Mouse (Mus musculus): Measurements from ENCODE around the gene Lpar3. TPM values are rescaled to one million over a fixed set of nuclear protein-coding genes. Genes with fewer than 3 reads are reported as not detected.

The Lpar3 gene
- polyA plus RNA-seq, 1 experiment from 2014 or later = 0.06 TPM

DNA sequence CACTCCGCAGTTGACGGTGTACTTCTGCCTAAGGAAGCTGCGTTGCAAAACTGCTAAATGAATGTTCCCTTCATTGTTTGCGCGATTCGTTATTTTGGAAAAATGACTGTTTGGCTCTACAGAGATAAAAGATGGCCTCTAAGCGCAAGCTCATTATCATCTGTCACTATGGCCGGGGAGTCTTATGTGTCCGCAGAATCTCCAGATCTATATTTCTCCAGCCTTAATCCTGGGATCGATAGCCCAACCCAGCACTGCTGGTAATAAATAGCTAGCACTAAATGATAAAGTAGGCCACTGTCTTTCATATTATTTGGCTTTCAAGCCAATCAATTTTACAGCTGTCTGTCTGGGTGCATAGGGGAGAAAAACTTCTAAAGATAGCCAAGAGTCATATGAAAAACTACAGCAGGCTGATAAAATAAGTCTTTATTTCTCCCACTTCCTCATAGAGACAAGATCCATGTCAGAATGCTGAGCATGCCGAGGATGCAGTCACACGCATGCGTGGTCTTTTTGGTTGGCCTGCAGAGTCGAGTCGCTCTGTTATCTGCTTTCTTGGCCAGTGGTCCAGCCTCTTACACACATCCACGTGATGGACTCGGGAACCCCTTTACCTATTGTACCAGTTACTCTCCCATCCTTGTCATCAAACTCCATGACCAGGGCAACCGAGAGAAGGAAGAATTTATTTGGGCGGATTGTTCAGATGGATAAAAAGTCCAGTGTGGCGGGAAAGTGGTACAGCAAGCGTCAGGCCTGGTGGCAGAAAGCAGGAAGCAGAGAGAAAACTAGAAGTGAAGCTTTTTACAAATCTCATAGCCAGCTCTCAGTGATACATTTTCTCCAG is 84.0 kb downstream of the Lpar3 start:
- Histone ChIP-seq H3K9me3 (replicated peaks; ENCODE audit: control insufficient read depth, low read length) (no peaks in the 10 kb centered on the region), H3K27ac (ENCODE audit: low read length) (no peak overlapping the region), H3K4me1 (ENCODE audit: control insufficient read depth, low read depth, low read length) (no peaks in the 10 kb centered on the region), H3K27me3 (ENCODE audit: control insufficient read depth, insufficient read depth, low read depth, low read length) (no peaks in the 10 kb centered on the region), H3K4me3 (ENCODE audit: low read depth, low read length) (no peak overlapping the region), H3K36me3 (ENCODE audit: control insufficient read depth, insufficient read depth) (no peaks in the 10 kb centered on the region), H3K9ac (ENCODE audit: low read depth, low read length) (no peak overlapping the region), H3K4me2 (ENCODE audit: low read depth, low read length) (no peak overlapping the region)
- no peak for ATAC-seq (ENCODE audit: low read depth)
- WGBS (ENCODE audit: insufficient replicate concordance) = 64% methylated on average over 21 of the region's 21 CpGs

DNA sequence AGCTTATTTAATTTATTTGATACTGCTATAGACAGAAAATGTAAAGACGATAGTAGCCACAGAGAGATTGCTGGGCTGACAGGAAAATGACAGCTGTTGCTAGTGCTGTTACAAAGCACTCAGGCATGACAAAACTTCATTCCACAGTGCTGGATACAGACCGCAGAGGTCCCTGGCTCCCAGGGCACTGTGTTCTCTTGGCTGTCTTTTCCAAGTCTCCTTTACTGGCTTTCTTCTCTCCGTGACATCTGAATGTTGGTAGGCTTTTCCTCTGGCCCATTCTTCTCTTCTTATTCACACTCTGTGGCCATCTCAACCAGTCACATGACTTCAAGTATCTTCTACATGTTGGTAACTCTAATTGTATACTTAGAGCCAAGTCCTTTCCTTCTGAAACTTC is 86.6 kb downstream of the Lpar3 start:
- no peak for ATAC-seq (ENCODE audit: low read depth)
- H3K9me3 ChIP-seq (replicated peaks; ENCODE audit: control insufficient read depth, low read length) = no peaks in the 10 kb centered on the region
- WGBS (ENCODE audit: insufficient replicate concordance) = 65% methylated on average over 3 of the region's 3 CpGs
- no peak overlapping the region for H3K27ac ChIP-seq (ENCODE audit: low read length)
- H3K4me1 ChIP-seq (ENCODE audit: control insufficient read depth, low read depth, low read length) = no peaks in the 10 kb centered on the region
- H3K4me3 ChIP-seq (ENCODE audit: low read depth, low read length) = no peak overlapping the region
- no peak overlapping the region for H3K4me2 ChIP-seq (ENCODE audit: low read depth, low read length)
- no peak overlapping the region for H3K9ac ChIP-seq (ENCODE audit: low read depth, low read length)
- H3K27me3 ChIP-seq (ENCODE audit: control insufficient read depth, insufficient read depth, low read depth, low read length) = no peaks in the 10 kb centered on the region
- H3K36me3 ChIP-seq (ENCODE audit: control insufficient read depth, insufficient read depth) = no peaks in the 10 kb centered on the region

DNA sequence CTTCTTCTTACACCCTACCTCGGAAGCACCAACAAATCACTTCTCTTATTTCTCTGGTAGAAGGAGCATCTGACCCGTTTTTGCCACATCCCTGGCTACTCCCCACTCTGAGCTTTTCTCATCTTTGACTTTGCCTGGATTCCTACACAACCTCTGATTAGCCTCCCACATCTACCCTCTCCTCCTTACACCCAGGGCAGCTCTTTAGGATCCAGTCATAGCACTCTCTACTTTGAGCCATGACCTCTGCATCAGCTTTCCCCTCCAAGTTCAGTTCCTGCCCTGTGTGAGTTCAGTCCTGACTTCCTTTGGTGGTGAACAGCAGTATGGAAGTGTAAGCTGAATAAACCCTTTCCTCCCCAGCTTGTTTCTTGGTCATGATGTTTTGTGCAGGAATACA is 87.1 kb downstream of the Lpar3 start:
- no peak overlapping the region for H3K9ac ChIP-seq (ENCODE audit: low read depth, low read length)
- no peaks in the 10 kb centered on the region for H3K27me3 ChIP-seq (ENCODE audit: control insufficient read depth, insufficient read depth, low read depth, low read length)
- H3K9me3 ChIP-seq (replicated peaks; ENCODE audit: control insufficient read depth, low read length) = no peaks in the 10 kb centered on the region
- H3K36me3 ChIP-seq (ENCODE audit: control insufficient read depth, insufficient read depth) = no peaks in the 10 kb centered on the region
- H3K4me2 ChIP-seq (ENCODE audit: low read depth, low read length) = no peak overlapping the region
- H3K4me3 ChIP-seq (ENCODE audit: low read depth, low read length) = no peak overlapping the region
- 34% methylated on average over 2 of the region's 2 CpGs for WGBS (ENCODE audit: insufficient replicate concordance)
- no peak for ATAC-seq (ENCODE audit: low read depth)
- H3K27ac ChIP-seq (ENCODE audit: low read length) = no peak overlapping the region
- no peaks in the 10 kb centered on the region for H3K4me1 ChIP-seq (ENCODE audit: control insufficient read depth, low read depth, low read length)

DNA sequence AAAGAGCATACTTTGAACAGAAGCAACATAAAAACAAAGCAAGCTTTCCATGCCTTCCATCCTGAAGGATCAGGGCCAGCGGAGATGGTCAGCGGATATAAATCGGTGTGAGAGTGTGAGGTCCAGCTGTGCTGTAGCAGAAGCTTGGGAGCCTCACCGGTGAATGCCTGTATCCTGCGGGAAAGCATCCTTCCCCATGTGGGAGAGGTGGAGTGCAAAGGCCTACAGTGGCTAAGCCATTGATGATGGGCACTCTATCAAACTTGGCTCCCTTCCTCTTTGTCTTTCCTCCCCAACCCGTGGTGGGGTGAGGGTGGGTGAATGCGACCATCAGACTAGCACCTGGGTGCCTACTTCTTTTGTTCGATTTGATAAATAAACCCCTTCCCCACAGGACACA is 88.8 kb downstream of the Lpar3 start:
- no peaks in the 10 kb centered on the region for H3K4me1 ChIP-seq (ENCODE audit: control insufficient read depth, low read depth, low read length)
- no peak overlapping the region for H3K4me3 ChIP-seq (ENCODE audit: low read depth, low read length)
- H3K9me3 ChIP-seq (replicated peaks; ENCODE audit: control insufficient read depth, low read length) = no peaks in the 10 kb centered on the region
- 69% methylated on average over 8 of the region's 8 CpGs for WGBS (ENCODE audit: insufficient replicate concordance)
- H3K27ac ChIP-seq (ENCODE audit: low read length) = no peak overlapping the region
- H3K9ac ChIP-seq (ENCODE audit: low read depth, low read length) = no peak overlapping the region
- no peak overlapping the region for H3K4me2 ChIP-seq (ENCODE audit: low read depth, low read length)
- ATAC-seq (ENCODE audit: low read depth) = no peak
- no peaks in the 10 kb centered on the region for H3K27me3 ChIP-seq (ENCODE audit: control insufficient read depth, insufficient read depth, low read depth, low read length)
- H3K36me3 ChIP-seq (ENCODE audit: control insufficient read depth, insufficient read depth) = no peaks in the 10 kb centered on the region

DNA sequence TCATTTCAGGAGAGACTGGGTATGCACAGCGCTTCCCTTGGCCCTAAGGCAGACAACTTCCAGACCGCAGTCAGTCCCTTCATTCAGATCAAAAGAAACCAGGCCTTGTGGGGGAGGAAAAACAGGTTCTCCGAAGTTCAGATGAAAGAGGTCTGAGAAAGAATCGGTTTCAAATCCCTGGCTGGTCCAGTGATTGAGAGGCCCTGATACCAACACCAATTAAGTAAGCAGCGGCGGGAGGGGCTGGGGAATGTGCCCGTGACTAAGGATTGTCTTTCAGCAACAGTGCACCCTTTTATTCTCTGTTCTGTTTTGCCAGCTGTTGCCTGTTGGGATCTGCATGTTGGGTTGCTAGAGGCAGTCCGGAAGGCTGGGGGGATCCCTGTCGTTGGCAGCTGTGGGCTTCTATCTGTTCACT is 90.4 kb downstream of the Lpar3 start:
- no peak for ATAC-seq (ENCODE audit: low read depth)
- Histone ChIP-seq H3K4me2 (ENCODE audit: low read depth, low read length) (no peak overlapping the region), H3K27me3 (ENCODE audit: control insufficient read depth, insufficient read depth, low read depth, low read length) (no peaks in the 10 kb centered on the region), H3K36me3 (ENCODE audit: control insufficient read depth, insufficient read depth) (no peaks in the 10 kb centered on the region), H3K4me1 (ENCODE audit: control insufficient read depth, low read depth, low read length) (no peaks in the 10 kb centered on the region), H3K9me3 (replicated peaks; ENCODE audit: control insufficient read depth, low read length) (no peaks in the 10 kb centered on the region), H3K4me3 (ENCODE audit: low read depth, low read length) (no peak overlapping the region), H3K9ac (ENCODE audit: low read depth, low read length) (no peak overlapping the region), H3K27ac (ENCODE audit: low read length) (no peak overlapping the region)
- 33% methylated on average over 9 of the region's 9 CpGs for WGBS (ENCODE audit: insufficient replicate concordance)

DNA sequence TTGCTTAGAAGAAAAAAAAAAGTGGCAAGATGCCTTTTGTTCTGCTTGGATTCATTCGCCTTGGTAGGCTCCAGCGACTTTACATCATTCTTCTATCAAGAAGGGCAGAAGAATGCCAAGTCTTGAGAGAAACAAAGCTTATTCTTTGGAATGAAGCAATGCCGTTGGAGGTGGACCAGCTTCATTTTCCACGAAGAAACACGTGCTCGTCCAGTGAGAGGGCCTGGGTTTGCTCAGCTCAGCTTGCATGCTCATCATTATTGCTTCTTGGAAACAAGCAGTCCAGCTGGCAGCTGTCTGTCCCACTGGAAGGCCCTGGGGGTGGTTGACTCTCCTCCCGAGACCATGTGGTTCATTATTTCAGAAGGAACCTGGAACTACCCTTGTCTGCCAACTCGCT is 94.7 kb downstream of the Lpar3 start:
- no peaks in the 10 kb centered on the region for H3K36me3 ChIP-seq (ENCODE audit: control insufficient read depth, insufficient read depth)
- no peak overlapping the region for H3K4me2 ChIP-seq (ENCODE audit: low read depth, low read length)
- ATAC-seq (ENCODE audit: low read depth) = no peak
- WGBS (ENCODE audit: insufficient replicate concordance) = 63% methylated on average over 8 of the region's 8 CpGs
- H3K4me3 ChIP-seq (ENCODE audit: low read depth, low read length) = no peak overlapping the region
- no peaks in the 10 kb centered on the region for H3K9me3 ChIP-seq (replicated peaks; ENCODE audit: control insufficient read depth, low read length)
- no peaks in the 10 kb centered on the region for H3K27me3 ChIP-seq (ENCODE audit: control insufficient read depth, insufficient read depth, low read depth, low read length)
- H3K27ac ChIP-seq (ENCODE audit: low read length) = no peak overlapping the region
- H3K9ac ChIP-seq (ENCODE audit: low read depth, low read length) = no peak overlapping the region
- no peaks in the 10 kb centered on the region for H3K4me1 ChIP-seq (ENCODE audit: control insufficient read depth, low read depth, low read length)

DNA sequence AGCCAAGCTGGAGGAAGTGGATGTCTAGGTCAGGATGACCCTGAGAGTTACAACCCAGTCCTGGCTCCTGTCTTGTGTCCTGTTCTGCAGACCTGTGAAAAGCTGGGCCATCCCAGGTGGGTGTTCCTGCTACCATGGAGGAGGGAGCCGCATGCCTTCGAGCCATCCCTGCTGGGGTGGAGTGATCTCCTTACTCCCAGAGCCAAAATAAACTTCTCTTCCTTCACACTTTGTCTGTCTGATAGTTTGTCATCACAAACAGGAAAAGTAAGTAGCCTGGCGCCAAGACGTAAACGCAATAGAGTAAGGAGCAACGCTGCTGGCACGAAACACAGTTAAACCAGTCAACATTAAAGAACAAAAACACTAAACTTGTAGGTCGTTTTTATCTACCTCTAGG is 95.5 kb downstream of the Lpar3 start:
- Histone ChIP-seq H3K4me2 (ENCODE audit: low read depth, low read length) (no peak overlapping the region), H3K9ac (ENCODE audit: low read depth, low read length) (no peak overlapping the region), H3K9me3 (replicated peaks; ENCODE audit: control insufficient read depth, low read length) (no peaks in the 10 kb centered on the region), H3K27ac (ENCODE audit: low read length) (no peak overlapping the region), H3K4me3 (ENCODE audit: low read depth, low read length) (no peak overlapping the region), H3K36me3 (ENCODE audit: control insufficient read depth, insufficient read depth) (no peaks in the 10 kb centered on the region), H3K4me1 (ENCODE audit: control insufficient read depth, low read depth, low read length) (no peaks in the 10 kb centered on the region), H3K27me3 (ENCODE audit: control insufficient read depth, insufficient read depth, low read depth, low read length) (no peaks in the 10 kb centered on the region)
- ATAC-seq (ENCODE audit: low read depth) = no peak
- WGBS (ENCODE audit: insufficient replicate concordance) = 74% methylated on average over 8 of the region's 8 CpGs

DNA sequence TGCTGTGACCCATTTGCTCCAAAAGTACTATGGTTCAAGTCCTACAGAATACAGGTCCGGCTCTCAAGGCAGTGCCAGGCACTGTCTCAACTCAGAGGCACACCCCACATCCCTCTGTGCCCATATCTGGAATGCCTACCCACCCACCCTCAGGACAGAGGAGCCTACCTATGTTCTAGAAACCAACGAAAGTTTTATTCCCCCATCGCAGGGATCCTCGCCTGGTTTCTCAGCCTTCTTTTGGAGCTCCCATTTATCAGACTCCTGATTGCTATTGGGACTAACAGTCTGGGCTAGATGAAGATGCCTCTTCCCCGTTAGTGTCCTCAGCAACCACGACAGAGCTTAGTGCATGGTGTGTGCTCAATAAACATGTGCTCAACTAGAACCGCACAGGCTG is 96.6 kb downstream of the Lpar3 start:
- Histone ChIP-seq H3K27ac (ENCODE audit: low read length) (no peak overlapping the region), H3K4me2 (ENCODE audit: low read depth, low read length) (no peak overlapping the region), H3K36me3 (ENCODE audit: control insufficient read depth, insufficient read depth) (no peaks in the 10 kb centered on the region), H3K4me1 (ENCODE audit: control insufficient read depth, low read depth, low read length) (no peaks in the 10 kb centered on the region), H3K9ac (ENCODE audit: low read depth, low read length) (no peak overlapping the region), H3K27me3 (ENCODE audit: control insufficient read depth, insufficient read depth, low read depth, low read length) (no peaks in the 10 kb centered on the region), H3K9me3 (replicated peaks; ENCODE audit: control insufficient read depth, low read length) (no peaks in the 10 kb centered on the region), H3K4me3 (ENCODE audit: low read depth, low read length) (no peak overlapping the region)
- no peak for ATAC-seq (ENCODE audit: low read depth)
- 68% methylated on average over 7 of the region's 7 CpGs for WGBS (ENCODE audit: insufficient replicate concordance)

DNA sequence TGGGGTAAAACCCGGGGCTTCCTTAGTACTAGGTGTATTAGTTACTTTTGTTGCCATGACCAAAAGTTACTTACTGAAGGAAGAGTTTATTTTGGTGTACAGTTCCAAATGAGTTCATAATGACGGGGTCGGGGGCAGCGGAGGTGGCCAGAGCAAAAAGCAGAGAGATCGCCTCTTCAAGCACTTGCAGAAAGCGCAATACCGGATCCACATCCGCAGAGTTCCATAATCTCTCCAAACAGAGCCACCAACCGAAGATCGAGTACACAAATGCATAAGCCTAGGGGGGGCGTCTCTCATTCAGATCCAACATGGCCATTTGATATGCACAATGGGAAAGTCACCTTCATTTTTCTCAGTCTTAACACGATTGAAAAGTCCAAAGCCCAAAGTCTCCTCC is 97.1 kb downstream of the Lpar3 start:
- no peak overlapping the region for H3K4me2 ChIP-seq (ENCODE audit: low read depth, low read length)
- WGBS (ENCODE audit: insufficient replicate concordance) = 72% methylated on average over 12 of the region's 12 CpGs
- no peaks in the 10 kb centered on the region for H3K36me3 ChIP-seq (ENCODE audit: control insufficient read depth, insufficient read depth)
- H3K27ac ChIP-seq (ENCODE audit: low read length) = no peak overlapping the region
- H3K9ac ChIP-seq (ENCODE audit: low read depth, low read length) = no peak overlapping the region
- no peaks in the 10 kb centered on the region for H3K9me3 ChIP-seq (replicated peaks; ENCODE audit: control insufficient read depth, low read length)
- no peak for ATAC-seq (ENCODE audit: low read depth)
- no peak overlapping the region for H3K4me3 ChIP-seq (ENCODE audit: low read depth, low read length)
- no peaks in the 10 kb centered on the region; the same call in 1 of the 2 replicates for H3K27me3 ChIP-seq (ENCODE audit: control insufficient read depth, insufficient read depth, low read depth, low read length)
- H3K4me1 ChIP-seq (ENCODE audit: control insufficient read depth, low read depth, low read length) = no peaks in the 10 kb centered on the region
